21 mouse cellular contexts compared by ENCODE assay signal in the genomic region with DNA sequence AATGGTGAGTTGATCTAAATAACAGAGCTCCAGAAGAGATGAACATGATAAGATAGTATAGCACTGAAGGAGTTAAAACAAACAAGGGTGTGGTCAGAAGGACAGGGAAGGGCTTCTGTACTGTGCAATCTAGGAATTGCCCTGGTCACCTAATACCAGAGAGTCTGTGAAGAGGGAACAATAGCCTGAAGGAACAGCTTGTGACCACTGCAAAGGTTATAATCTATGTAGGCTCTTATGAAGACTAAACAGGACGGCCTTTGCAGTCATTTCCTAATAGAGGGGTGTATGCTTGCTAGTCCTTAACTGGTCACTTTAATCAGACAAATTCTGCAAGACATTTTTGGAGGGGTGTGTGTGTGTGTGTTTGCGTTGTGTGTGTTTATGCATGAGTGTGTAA.
DNase-seq lines count a peak whose midpoint lies in the region; ATAC-seq and TF ChIP-seq lines count a peak whose summit lies in the region.
"Had no signal": no experiment of that assay in that cellular context is flagged by ENCODE, and none has a peak within 500 bp of the region (broad histone marks: within the 10 kb centered on the region; RNA-seq: fewer than 3 reads in every experiment).

No protein-coding gene starts in this region.

- DNase-seq in heart, adult 11 months: peak; percentile 29
- no peak for DNase-seq in heart, adult 8-10 months (ENCODE audit: low spot score)
- DNase-seq in kidney, adult 2 months: no peak
- no peak for DNase-seq in kidney, postnatal 10 days
- DNase-seq in lung, postnatal 4 days: no peak
- DNase-seq in stomach, postnatal 0 days (ENCODE audit: low spot score): no peak
- DNase-seq: adrenal gland, adult 2 months; cerebellum, adult 11 months; cerebellum, postnatal 25 days; left cerebral cortex, postnatal 4 days; right cerebral cortex, postnatal 4 days; thymus, postnatal 36 days had no signal

- H3K27ac ChIP-seq in kidney, adult 2 months (ENCODE audit: insufficient read depth, low read depth, low read length): 0 out of 2 replicates have a peak overlapping the region, but pooled peaks have one; percentile 26
- H3K27ac ChIP-seq in lung, embryonic 16.5 days (ENCODE audit: low read length): peak overlapping the region; percentile 67
- H3K27ac ChIP-seq in stomach, postnatal 0 days (replicated peaks): no peak overlapping the region
- H3K27ac ChIP-seq: layer of hippocampus, adult 2 months; midbrain, embryonic 13.5 days; neural tube, embryonic 15.5 days had no signal

- no peak overlapping the region for H3K4me3 ChIP-seq in kidney, adult 2 months (ENCODE audit: insufficient read depth, low read depth, low read length)
- H3K4me3 ChIP-seq in lung, embryonic 16.5 days (ENCODE audit: low read length): no peak overlapping the region
- no peak overlapping the region for H3K4me3 ChIP-seq in stomach, postnatal 0 days (ENCODE audit: low read depth, low read length)
- H3K4me3 ChIP-seq: forebrain, embryonic 13.5 days; layer of hippocampus, adult 2 months; midbrain, embryonic 13.5 days; myocyte; neural tube, embryonic 15.5 days had no signal

- no peaks in the 10 kb centered on the region for H3K4me1 ChIP-seq in kidney, adult 2 months (ENCODE audit: control insufficient read depth, insufficient read depth, low read length)
- peaks cover 13% of the 10 kb centered on the region for H3K4me1 ChIP-seq in lung, embryonic 16.5 days (replicated peaks; ENCODE audit: control insufficient read depth, insufficient read depth, low read length)
- no peaks in the 10 kb centered on the region for H3K4me1 ChIP-seq in stomach, postnatal 0 days (replicated peaks; ENCODE audit: control insufficient read depth, insufficient read depth)
- H3K4me1 ChIP-seq: midbrain, embryonic 13.5 days; neural tube, embryonic 15.5 days had no signal

- H3K36me3 ChIP-seq in kidney, adult 2 months (ENCODE audit: control insufficient read depth, insufficient read depth, low read length): no peaks in the 10 kb centered on the region
- H3K36me3 ChIP-seq in lung, embryonic 16.5 days (ENCODE audit: control insufficient read depth, insufficient read depth, low read length): no peaks in the 10 kb centered on the region
- no peaks in the 10 kb centered on the region for H3K36me3 ChIP-seq in stomach, postnatal 0 days (ENCODE audit: control insufficient read depth, insufficient read depth, low read length)
- H3K36me3 ChIP-seq: midbrain, embryonic 13.5 days; neural tube, embryonic 15.5 days had no signal

- H3K9ac ChIP-seq in lung, embryonic 16.5 days (ENCODE audit: low read length): no peak overlapping the region
- H3K9ac ChIP-seq in stomach, postnatal 0 days (ENCODE audit: low read length): no peak overlapping the region
- H3K9ac ChIP-seq: forebrain, embryonic 13.5 days; midbrain, embryonic 13.5 days; neural tube, embryonic 15.5 days had no signal

- no peak for TF ChIP-seq POLR2A in kidney, adult 2 months (IDR thresholded peaks at IDR 0.05; ENCODE audit: low read depth, low read length)

- H3K9me3 ChIP-seq in lung, embryonic 16.5 days (ENCODE audit: control insufficient read depth, low read length): no peaks in the 10 kb centered on the region
- H3K9me3 ChIP-seq in stomach, postnatal 0 days (ENCODE audit: control insufficient read depth, low read length): no peaks in the 10 kb centered on the region
- H3K9me3 ChIP-seq: forebrain, embryonic 13.5 days; midbrain, embryonic 13.5 days; neural tube, embryonic 15.5 days had no signal

- 77% methylated on average over 2 of the region's 2 CpGs for WGBS in kidney, adult 2 months
- 50% methylated on average over 2 of the region's 2 CpGs for WGBS in lung, embryonic 16.5 days
- WGBS in stomach, postnatal 0 days: 68% methylated on average over 2 of the region's 2 CpGs

- ATAC-seq in lung, embryonic 16.5 days (ENCODE audit: low read depth): peak; percentile 59
- ATAC-seq in stomach, postnatal 0 days (ENCODE audit: low FRiP score, low TSS enrichment): peak; percentile 52; the same call in 1 of the 2 replicates
- ATAC-seq: forebrain, embryonic 13.5 days; hindbrain, embryonic 16.5 days; intestine, postnatal 0 days; midbrain, embryonic 13.5 days had no signal

- no peak overlapping the region for H3K4me2 ChIP-seq in lung, embryonic 16.5 days (ENCODE audit: low read depth, low read length)
- H3K4me2 ChIP-seq in stomach, postnatal 0 days (replicated peaks; ENCODE audit: low read depth): no peak overlapping the region
- H3K4me2 ChIP-seq: forebrain, embryonic 13.5 days; midbrain, embryonic 13.5 days; neural tube, embryonic 15.5 days had no signal

- TF ChIP-seq EP300 in stomach, postnatal 0 days (optimal IDR thresholded peaks at IDR 0.05): no peak

- H3K27me3 ChIP-seq in kidney, adult 2 months (replicated peaks; ENCODE audit: control insufficient read depth, insufficient read depth, low read length): no peaks in the 10 kb centered on the region
- no peaks in the 10 kb centered on the region for H3K27me3 ChIP-seq in lung, embryonic 16.5 days (ENCODE audit: control insufficient read depth, insufficient read depth, low read depth, low read length)
- no peaks in the 10 kb centered on the region for H3K27me3 ChIP-seq in stomach, postnatal 0 days (ENCODE audit: control insufficient read depth, insufficient read depth, low read length)
- H3K27me3 ChIP-seq: CH12.LX; forebrain, embryonic 13.5 days; neural tube, embryonic 15.5 days had no signal

- no peak for TF ChIP-seq CTCF in kidney, adult 2 months (conservative IDR thresholded peaks at IDR 0.05; ENCODE audit: insufficient read depth, insufficient read length, low read depth, low read length)
- TF ChIP-seq CTCF in stomach, postnatal 0 days (IDR thresholded peaks at IDR 0.05; ENCODE audit: low read depth): no peak
